Mouse (Mus musculus) G1E (cell line): ENCODE measurements around the gene Gprc6a.

Experiments
- CTCF ChIP-seq: IDR thresholded peaks from 2 replicates; pipeline ENCODE4 v1.5.1; 2012; ENCODE audit warnings: low read depth, low read length, inconsistent platforms, mixed read lengths
- GATA1 ChIP-seq: IDR thresholded peaks from 2 replicates; pipeline ENCODE4 v1.6.1; 2012; ENCODE audit warnings: borderline replicate concordance, low read length, inconsistent platforms, mixed read lengths
- GATA2 ChIP-seq: IDR thresholded peaks from 2 replicates; pipeline ENCODE4 v1.6.1; 2012; ENCODE audit warnings: low read depth, low read length, inconsistent platforms, borderline replicate concordance
- POLR2AphosphoS5 ChIP-seq: IDR thresholded peaks from 2 replicates; pipeline ENCODE4 v1.6.1; 2012; ENCODE audit warnings: low read depth, low read length, inconsistent platforms; ENCODE audit not compliant: insufficient replicate concordance
- TAL1 ChIP-seq: conservative IDR thresholded peaks from 2 replicates; pipeline ENCODE4 v1.6.1; 2012; ENCODE audit warnings: low read depth, low read length, inconsistent platforms, mixed read lengths

GRCm38 (mm10) chr10:51584919-51585318 lies 46.3 kb downstream of the Gprc6a start:
- TF ChIP-seq CTCF, result no peak
- no peak for TF ChIP-seq TAL1
- TF ChIP-seq GATA1, result no peak
- TF ChIP-seq GATA2, result no peak
- TF ChIP-seq POLR2AphosphoS5, result no peak
